ENCODE assay signal across 10 mouse cellular contexts in the genomic region with DNA sequence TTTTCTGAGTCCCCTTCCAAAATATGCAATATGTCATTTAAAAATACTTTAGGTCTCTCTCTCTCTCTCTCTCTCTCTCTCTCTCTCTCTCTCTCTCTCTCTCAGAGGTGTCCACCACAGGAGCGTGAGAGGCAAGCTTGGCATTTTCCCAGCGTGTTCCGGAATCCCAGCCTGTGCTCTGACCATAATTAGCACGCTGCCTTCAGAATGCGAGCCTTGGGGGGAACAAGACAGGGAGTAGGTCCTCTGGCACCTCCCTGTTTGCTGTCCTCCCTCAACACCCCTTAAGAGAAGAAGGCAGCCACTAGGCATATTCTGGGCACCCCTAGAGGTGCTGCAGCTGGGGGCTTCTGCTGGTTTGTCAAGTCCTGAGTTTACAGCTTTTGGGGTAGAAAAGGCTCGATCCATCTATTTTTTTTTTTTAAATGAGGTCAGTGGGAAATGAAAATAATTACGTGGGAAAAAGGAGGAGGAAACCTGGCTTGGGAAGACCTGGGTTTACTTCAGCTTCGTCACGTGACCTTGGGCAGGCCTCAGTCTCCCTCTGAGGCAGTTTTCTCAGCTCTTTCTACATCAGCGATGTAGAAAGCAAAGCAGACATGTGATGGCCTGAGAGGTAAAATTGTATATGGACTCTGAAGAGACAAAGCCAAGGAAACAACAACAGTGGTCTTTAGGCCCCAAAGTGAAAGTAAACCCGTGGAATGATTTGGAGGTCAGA.
DNase-seq lines count a peak whose midpoint lies in the region; ATAC-seq and TF ChIP-seq lines count a peak whose summit lies in the region.
"Had no signal": no experiment of that assay in that cellular context is flagged by ENCODE, and none has a peak within 500 bp of the region (broad histone marks: within the 10 kb centered on the region; RNA-seq: fewer than 3 reads in every experiment).

No protein-coding gene starts in this region.

- intact Hi-C loops in gastrocnemius, postnatal 36 days (cut with DNase I) = no loop called here

- H3K27ac ChIP-seq in forebrain, embryonic 11.5 days (ENCODE audit: low read depth, low read length) = no peak overlapping the region
- no peak overlapping the region; the same call in 1 of the 2 replicates for H3K27ac ChIP-seq in forebrain, embryonic 10.5 days
- no peak overlapping the region for H3K27ac ChIP-seq in lung, embryonic 16.5 days (ENCODE audit: low read length)
- H3K27ac ChIP-seq in forebrain, embryonic 15.5 days (replicated peaks) = peak overlapping the region; percentile 85
- no peak overlapping the region for H3K27ac ChIP-seq in midbrain, postnatal 0 days (ENCODE audit: low read depth, low read length)

- no peak overlapping the region for H3K4me2 ChIP-seq in forebrain, embryonic 11.5 days (ENCODE audit: low read depth, low read length, severe bottlenecking)
- H3K4me2 ChIP-seq in lung, embryonic 16.5 days (ENCODE audit: low read depth, low read length) = peak overlapping the region; percentile 23
- H3K4me2 ChIP-seq in forebrain, embryonic 15.5 days (replicated peaks) = peak overlapping the region; percentile 30
- H3K4me2 ChIP-seq in midbrain, postnatal 0 days (ENCODE audit: low read depth, low read length, poor library complexity, severe bottlenecking) = peak overlapping the region; percentile 12; the same call in 1 of the 2 replicates

- H3K9me3 ChIP-seq in forebrain, embryonic 11.5 days (ENCODE audit: control insufficient read depth, low read length) = no peaks in the 10 kb centered on the region
- H3K9me3 ChIP-seq in forebrain, embryonic 10.5 days = no peaks in the 10 kb centered on the region
- H3K9me3 ChIP-seq in lung, embryonic 16.5 days (ENCODE audit: control insufficient read depth, low read length) = no peaks in the 10 kb centered on the region
- H3K9me3 ChIP-seq in forebrain, embryonic 15.5 days = no peaks in the 10 kb centered on the region
- H3K9me3 ChIP-seq in midbrain, postnatal 0 days (ENCODE audit: low read length) = no peaks in the 10 kb centered on the region

- H3K36me3 ChIP-seq in forebrain, embryonic 11.5 days (ENCODE audit: control insufficient read depth, insufficient read depth, low read length) = no peaks in the 10 kb centered on the region
- H3K36me3 ChIP-seq in forebrain, embryonic 10.5 days (replicated peaks) = no peaks in the 10 kb centered on the region
- no peaks in the 10 kb centered on the region for H3K36me3 ChIP-seq in lung, embryonic 16.5 days (ENCODE audit: control insufficient read depth, insufficient read depth, low read length)
- no peaks in the 10 kb centered on the region for H3K36me3 ChIP-seq in forebrain, embryonic 15.5 days
- H3K36me3 ChIP-seq in midbrain, postnatal 0 days (ENCODE audit: insufficient read depth, low read length) = no peaks in the 10 kb centered on the region

- no peaks in the 10 kb centered on the region for H3K27me3 ChIP-seq in forebrain, embryonic 11.5 days (ENCODE audit: control insufficient read depth, insufficient read depth, low read length)
- H3K27me3 ChIP-seq in forebrain, embryonic 10.5 days (ENCODE audit: poor library complexity, severe bottlenecking) = no peaks in the 10 kb centered on the region
- no peaks in the 10 kb centered on the region for H3K27me3 ChIP-seq in lung, embryonic 16.5 days (ENCODE audit: control insufficient read depth, insufficient read depth, low read depth, low read length)
- no peaks in the 10 kb centered on the region for H3K27me3 ChIP-seq in forebrain, embryonic 15.5 days
- H3K27me3 ChIP-seq in midbrain, postnatal 0 days (ENCODE audit: insufficient read depth, low read length) = no peaks in the 10 kb centered on the region

- no peak for DNase-seq in forebrain, embryonic 11.5 days (ENCODE audit: low spot score)
- no peak for DNase-seq in forebrain, embryonic 10.5 days (ENCODE audit: extremely low spot score, low spot score)
- no peak for DNase-seq in lung, adult 2 months
- peak; percentile 43 for DNase-seq in midbrain, postnatal 0 days (ENCODE audit: low spot score)
- no peak for DNase-seq in gastrocnemius, postnatal 36 days
- DNase-seq in layer of hippocampus, postnatal 14 days (ENCODE audit: low spot score in 2 of 2) = no peak
- DNase-seq: adrenal gland, postnatal 10 days; thymus, postnatal 14 days had no signal

- H3K4me1 ChIP-seq in forebrain, embryonic 11.5 days (replicated peaks; ENCODE audit: control insufficient read depth, insufficient read depth, low read length) = peaks cover 4% of the 10 kb centered on the region; the same call in 1 of the 2 replicates
- H3K4me1 ChIP-seq in forebrain, embryonic 10.5 days = peaks cover 26% of the 10 kb centered on the region
- H3K4me1 ChIP-seq in lung, embryonic 16.5 days (replicated peaks; ENCODE audit: control insufficient read depth, insufficient read depth, low read length) = peaks cover 14% of the 10 kb centered on the region; the same call in 1 of the 2 replicates
- no peaks in the 10 kb centered on the region for H3K4me1 ChIP-seq in lung, adult 2 months (ENCODE audit: control insufficient read depth, insufficient read depth, low read length)
- H3K4me1 ChIP-seq in forebrain, embryonic 15.5 days = peaks cover 22% of the 10 kb centered on the region
- H3K4me1 ChIP-seq in midbrain, postnatal 0 days (ENCODE audit: insufficient read depth, low read length) = no peaks in the 10 kb centered on the region; the same call in 1 of the 2 replicates

- H3K4me3 ChIP-seq in forebrain, embryonic 11.5 days (ENCODE audit: low read depth, low read length) = no peak overlapping the region
- no peak overlapping the region for H3K4me3 ChIP-seq in forebrain, embryonic 10.5 days
- H3K4me3 ChIP-seq in lung, embryonic 16.5 days (ENCODE audit: low read length) = no peak overlapping the region
- no peak overlapping the region for H3K4me3 ChIP-seq in lung, adult 2 months (replicated peaks; ENCODE audit: extremely low read depth, low read depth, low read length)
- H3K4me3 ChIP-seq in forebrain, embryonic 15.5 days = no peak overlapping the region
- no peak overlapping the region for H3K4me3 ChIP-seq in midbrain, postnatal 0 days (ENCODE audit: low read depth, low read length)

- TF ChIP-seq POLR2A in lung, adult 2 months (IDR thresholded peaks at IDR 0.05; ENCODE audit: borderline replicate concordance, extremely low read depth, low read depth, low read length) = no peak

- no peak overlapping the region for H3K9ac ChIP-seq in forebrain, embryonic 11.5 days (ENCODE audit: low read length)
- H3K9ac ChIP-seq in lung, embryonic 16.5 days (ENCODE audit: low read length) = no peak overlapping the region
- no peak overlapping the region for H3K9ac ChIP-seq in forebrain, embryonic 15.5 days (replicated peaks)
- no peak overlapping the region for H3K9ac ChIP-seq in midbrain, postnatal 0 days (replicated peaks; ENCODE audit: low read length, poor library complexity, severe bottlenecking)

- ATAC-seq in forebrain, embryonic 11.5 days (replicated peaks; ENCODE audit: low FRiP score) = 0 out of 2 replicates have a peak, but pooled peaks have one; percentile 13
- ATAC-seq in lung, embryonic 16.5 days (ENCODE audit: low read depth) = peak; percentile 67; the same call in 1 of the 2 replicates
- peak; percentile 74 for ATAC-seq in forebrain, embryonic 15.5 days (replicated peaks)
- no peak for ATAC-seq in midbrain, postnatal 0 days (ENCODE audit: low FRiP score)

- TF ChIP-seq CTCF in lung, adult 2 months (IDR thresholded peaks at IDR 0.05; ENCODE audit: insufficient read depth, low read length) = no peak
- no peak for TF ChIP-seq CTCF in midbrain, postnatal 0 days (IDR thresholded peaks at IDR 0.05)

- WGBS in forebrain, embryonic 11.5 days = 65% methylated on average over 11 of the region's 11 CpGs
- 63% methylated on average over 11 of the region's 11 CpGs for WGBS in forebrain, embryonic 10.5 days
- WGBS in lung, embryonic 16.5 days = 57% methylated on average over 11 of the region's 11 CpGs
- 67% methylated on average over 11 of the region's 11 CpGs for WGBS in lung, adult 2 months
- WGBS in forebrain, embryonic 15.5 days = 45% methylated on average over 11 of the region's 11 CpGs
- WGBS in midbrain, postnatal 0 days = 54% methylated on average over 11 of the region's 11 CpGs
